Mouse (Mus musculus) olfactory bulb, adult 2 months (tissue): ENCODE measurements around the gene Lbx2.

Source experiments
- CTCF ChIP-seq: fragments of 200-500 bp; IDR thresholded peaks from 2 replicates; pipeline ENCODE4 v1.5.1; 2012; ENCODE audit warnings: low read depth, mild to moderate bottlenecking, low read length, moderate library complexity; ENCODE audit not compliant: insufficient read depth
- POLR2A ChIP-seq: fragments of 200-500 bp; IDR thresholded peaks from 2 replicates; pipeline ENCODE4 v1.6.1; 2012; ENCODE audit warnings: mild to moderate bottlenecking, low read depth, low read length, moderate library complexity; ENCODE audit not compliant: insufficient read depth

DNA sequence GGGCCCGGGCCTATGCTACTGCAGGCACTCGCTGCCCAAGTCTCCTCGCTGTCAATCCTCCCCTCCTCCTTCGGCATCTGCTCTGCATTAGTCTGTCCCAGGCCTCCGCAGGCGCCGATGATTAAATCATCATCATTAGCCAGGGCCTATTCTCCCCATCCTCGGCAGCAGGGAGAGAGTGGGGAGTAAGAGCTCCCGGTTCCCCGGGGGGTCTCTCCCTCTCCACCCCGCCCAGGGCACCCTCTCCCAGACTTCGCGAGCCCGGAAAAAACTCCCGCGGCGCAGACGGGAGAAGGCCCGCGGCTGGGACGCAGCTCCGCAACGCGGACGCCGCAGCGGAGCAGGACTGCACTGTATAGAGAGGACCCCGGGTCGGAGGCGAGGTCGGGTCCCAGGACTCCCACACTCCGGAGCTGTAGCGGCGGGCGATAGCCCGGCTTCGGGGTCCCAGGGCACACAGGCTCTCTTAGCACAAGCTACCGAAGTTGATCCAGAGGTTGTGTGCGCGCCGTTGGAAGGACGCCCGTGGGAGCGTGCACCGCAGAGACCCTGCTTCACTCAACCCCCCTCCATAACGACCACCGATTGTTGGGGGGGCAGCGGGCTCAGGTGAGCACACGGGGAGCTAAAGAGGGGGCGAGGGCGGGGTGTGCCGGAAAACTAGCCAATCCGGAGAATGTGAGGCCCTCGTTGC, 8.4 kb upstream of the Lbx2 start, which contains the start of gene Pcgf1:
- no peak for TF ChIP-seq CTCF
- TF ChIP-seq POLR2A, result no peak; the same call in 1 of the 2 replicates
